Mouse (Mus musculus): ENCODE data around the gene Vmn1r80.
"Not testable (repeated sequence)": the region's sequence is repeated elsewhere in the genome, so short reads cannot be mapped to it uniquely, and the experiment has no call there.

Gene Vmn1r80

GRCm38 (mm10) chr7:12188986-12189385 is at the start of gene Vmn1r80:
Gene Vmn1r80, plus strand, starts transcription at chr7:12189286.
- no peak for DNase-seq (ENCODE audit: low spot score)

GRCm38 (mm10) chr7:12149957-12150356 is 39.1 kb upstream of the Vmn1r80 start, which contains the start of gene Vmn1r78:
Gene Vmn1r78, plus strand, starts transcription at chr7:12150257.
- no peak for DNase-seq (ENCODE audit: low spot score)

GRCm38 (mm10) chr7:12156463-12156862 is 32.6 kb upstream of the Vmn1r80 start:
- not testable (repeated sequence) for DNase-seq (ENCODE audit: low spot score)

- DNase-seq (ENCODE audit: low spot score), result not testable (repeated sequence)
Measured at GRCm38 (mm10) chr7:12170979-12171378, 18.1 kb upstream of the Vmn1r80 start, which contains the start of gene Vmn1r79. Gene Vmn1r79, plus strand, starts transcription at chr7:12171279.

- not testable (repeated sequence) for DNase-seq (ENCODE audit: low spot score)
Measured at GRCm38 (mm10) chr7:12172926-12173325, 16.2 kb upstream of the Vmn1r80 start.

GRCm38 (mm10) chr7:12204141-12204540 is 15.1 kb downstream of the Vmn1r80 start:
- no peak for DNase-seq (ENCODE audit: low spot score)
